Mouse (Mus musculus) bone marrow, adult 2 months (tissue): ENCODE measurements around the gene Prodh2.

Experiments
- CTCF ChIP-seq: fragments of 200-500 bp; IDR thresholded peaks from 2 replicates; pipeline ENCODE4 v1.5.1; 2011; ENCODE audit warnings: low read length, control low read depth; ENCODE audit not compliant: control insufficient read depth, insufficient read depth
- POLR2A ChIP-seq: fragments of 200-500 bp; IDR thresholded peaks from 2 replicates; pipeline ENCODE4 v1.6.1; 2011; ENCODE audit warnings: low read depth, mild to moderate bottlenecking, control low read depth, low read length, borderline replicate concordance; ENCODE audit not compliant: control insufficient read depth

DNA sequence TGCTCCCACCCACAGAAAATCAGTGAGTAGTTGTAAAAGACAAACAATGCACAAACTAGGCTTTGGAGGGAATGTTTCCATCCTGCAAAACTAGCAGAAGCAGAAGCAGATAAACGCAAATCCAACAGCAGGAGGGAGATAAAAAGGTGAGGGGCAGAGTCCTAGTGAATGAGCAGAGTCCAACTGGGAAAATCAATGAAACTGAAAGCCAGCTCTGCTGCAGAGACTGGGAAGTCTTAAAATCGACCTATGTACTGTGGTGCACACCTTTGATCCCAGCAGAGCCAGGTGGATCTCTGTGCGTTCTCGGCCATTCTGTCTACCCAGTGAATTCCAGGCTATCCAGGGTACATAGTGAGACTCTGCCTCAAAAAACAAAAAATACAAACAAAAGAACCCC lies 18.4 kb upstream of the Prodh2 start:
- no peak for TF ChIP-seq CTCF
- TF ChIP-seq POLR2A = no peak
